Mouse (Mus musculus) myocyte (in vitro differentiated cells): ENCODE measurements around the gene Spp1. TPM values are rescaled to one million over a fixed set of nuclear protein-coding genes. Genes with fewer than 3 reads are reported as not detected.

Source experiments
- H3K27me3 ChIP-seq: one replicate; pipeline ENCODE4 v1.6.1; 2011; ENCODE audit not compliant: control insufficient read depth, insufficient read depth, insufficient read length
- H3K36me3 ChIP-seq: one replicate; pipeline ENCODE4 v1.6.1; 2011; ENCODE audit not compliant: control insufficient read depth, insufficient read depth
- H3K4me2 ChIP-seq: one replicate; pipeline ENCODE4 v1.6.1; 2011; ENCODE audit warnings: low read depth, control low read depth
- H3K4me3 ChIP-seq: one replicate; pipeline ENCODE4 v1.5.1; 2011; ENCODE audit warnings: mild to moderate bottlenecking, control low read depth, moderate library complexity
- H3K79me2 ChIP-seq: one replicate; pipeline ENCODE4 v1.6.1; 2011; ENCODE audit not compliant: control insufficient read depth, insufficient read depth
- H3ac ChIP-seq: one replicate; pipeline ENCODE4 v1.6.1; 2011; ENCODE audit not compliant: control insufficient read depth, insufficient read length
- CEBPB ChIP-seq: IDR thresholded peaks from 2 replicates; pipeline ENCODE4 v1.6.1; 2011; ENCODE audit warnings: mild to moderate bottlenecking, moderate library complexity; ENCODE audit not compliant: poor library complexity, insufficient read depth, severe bottlenecking
- E2F4 ChIP-seq: IDR thresholded peaks from one replicate; pipeline ENCODE4 v1.6.1; 2011; ENCODE audit warnings: mild to moderate bottlenecking, control low read depth, moderate library complexity; ENCODE audit not compliant: insufficient read depth
- MAX ChIP-seq: IDR thresholded peaks from one replicate; pipeline ENCODE4 v1.6.1; 2011; ENCODE audit warnings: low read depth, mild to moderate bottlenecking, control low read depth
- MYOD1 ChIP-seq, 3 experiments: IDR thresholded peaks; one replicate each; pipeline ENCODE4 v1.6.1; 2011; ENCODE audit warnings: control low read depth in 2 of 3, low read depth in 2 of 3, mild to moderate bottlenecking in 2 of 3, moderate library complexity in 1 of 3; ENCODE audit not compliant: insufficient read length in 2 of 3, control insufficient read depth in 1 of 3
- MYOG ChIP-seq, 3 experiments: IDR thresholded peaks; one replicate each; pipeline ENCODE4 v1.6.1; 2011; ENCODE audit warnings: control low read depth in 2 of 3, low read depth in 2 of 3, mild to moderate bottlenecking in 2 of 3; ENCODE audit not compliant: insufficient read length in 2 of 3, control insufficient read depth in 1 of 3, insufficient read depth in 1 of 3
- POLR2A ChIP-seq: IDR thresholded peaks from one replicate; pipeline ENCODE4 v1.6.1; 2011; ENCODE audit warnings: low read depth, mild to moderate bottlenecking, control low read depth, moderate library complexity; ENCODE audit not compliant: insufficient read length
- POLR2AphosphoS2 ChIP-seq: IDR thresholded peaks from one replicate; pipeline ENCODE4 v1.6.1; 2011; ENCODE audit warnings: low read depth, control low read depth; ENCODE audit not compliant: insufficient read length
- REST ChIP-seq: IDR thresholded peaks from one replicate; pipeline ENCODE4 v1.6.1; 2011; ENCODE audit warnings: mild to moderate bottlenecking, control low read depth, moderate library complexity; ENCODE audit not compliant: insufficient read depth, insufficient read length
- SRF ChIP-seq: IDR thresholded peaks from one replicate; pipeline ENCODE4 v1.6.1; 2011; ENCODE audit warnings: low read depth; ENCODE audit not compliant: control insufficient read depth, insufficient read length
- TCF12 ChIP-seq: IDR thresholded peaks from one replicate; pipeline ENCODE4 v1.6.1; 2011; ENCODE audit warnings: mild to moderate bottlenecking, control low read depth; ENCODE audit not compliant: poor library complexity, insufficient read depth, severe bottlenecking
- TCF3 ChIP-seq: IDR thresholded peaks from one replicate; pipeline ENCODE4 v1.6.1; 2011; ENCODE audit warnings: low read depth, control low read depth; ENCODE audit not compliant: insufficient read length
- USF1 ChIP-seq: IDR thresholded peaks from one replicate; pipeline ENCODE4 v1.6.1; 2011; ENCODE audit warnings: low read depth, mild to moderate bottlenecking, control low read depth, moderate library complexity
- polyA plus RNA-seq: library from polyadenylated mRNA; unstranded; fragments of >200 nt; fragmentation: generic; extraction: Trizol; gene quantifications from one replicate; pipeline ENCODE4 v1.2.1, GENCODE M21; 2012; ENCODE audit warnings: missing spikeins

The Spp1 gene
- polyA plus RNA-seq, 1 experiment: 634 TPM

GRCm38 (mm10) chr5:104396286-104396685 is 38.6 kb upstream of the Spp1 start:
- TF ChIP-seq CEBPB (peak; percentile 39; the same call in 1 of the 2 replicates), MYOD1 (IDR thresholded peaks at IDR 0.05; ENCODE audit: control insufficient read depth in 1 of 3, insufficient read length in 2 of 3, low read depth in 2 of 3) (no peak)
- peak overlapping the region; percentile 12 for H3K4me2 ChIP-seq

GRCm38 (mm10) chr5:104398001-104398400 is 36.9 kb upstream of the Spp1 start:
- H3K4me2 ChIP-seq: no peak overlapping the region
- H3K4me3 ChIP-seq: no peak overlapping the region
- H3K27me3 ChIP-seq: no peaks in the 10 kb centered on the region
- no peaks in the 10 kb centered on the region for H3K36me3 ChIP-seq
- no peaks in the 10 kb centered on the region for H3K79me2 ChIP-seq
- no peak overlapping the region for H3ac ChIP-seq
- TF ChIP-seq POLR2A: no peak
- TF ChIP-seq MYOG (IDR thresholded peaks at IDR 0.05; ENCODE audit: control insufficient read depth in 1 of 3, insufficient read depth in 1 of 3, insufficient read length in 2 of 3, low read depth in 2 of 3): no peak
- no peak for TF ChIP-seq TCF12
- no peak for TF ChIP-seq CEBPB

More at GRCm38 (mm10) chr5:104396286-104396685, 38.6 kb upstream of the Spp1 start:
- Histone ChIP-seq H3K4me3 (no peak overlapping the region), H3K36me3 (no peaks in the 10 kb centered on the region), H3K79me2 (no peaks in the 10 kb centered on the region), H3K27me3 (no peaks in the 10 kb centered on the region), H3ac (no peak overlapping the region)

- H3K4me3 ChIP-seq: no peak overlapping the region
- no peaks in the 10 kb centered on the region for H3K79me2 ChIP-seq
- no peak overlapping the region for H3ac ChIP-seq
- peak overlapping the region; percentile 50 for H3K4me2 ChIP-seq
- TF ChIP-seq MYOG (IDR thresholded peaks at IDR 0.05; ENCODE audit: control insufficient read depth in 1 of 3, insufficient read depth in 1 of 3, insufficient read length in 2 of 3, low read depth in 2 of 3): no peak
- TF ChIP-seq CEBPB: no peak
- no peak for TF ChIP-seq POLR2A
- no peak for TF ChIP-seq SRF
- no peak for TF ChIP-seq REST
- TF ChIP-seq TCF3: no peak
- TF ChIP-seq E2F4: no peak
- TF ChIP-seq TCF12: no peak
- no peak for TF ChIP-seq MYOD1 (IDR thresholded peaks at IDR 0.05; ENCODE audit: control insufficient read depth in 1 of 3, insufficient read length in 2 of 3, low read depth in 2 of 3)
- TF ChIP-seq MAX: no peak
- TF ChIP-seq POLR2AphosphoS2: no peak
- TF ChIP-seq USF1: no peak
- no peaks in the 10 kb centered on the region for H3K27me3 ChIP-seq
- H3K36me3 ChIP-seq: no peaks in the 10 kb centered on the region
Measured at GRCm38 (mm10) chr5:104399291-104399950, 35.5 kb upstream of the Spp1 start.

GRCm38 (mm10) chr5:104399970-104400369 is 34.9 kb upstream of the Spp1 start:
- Histone ChIP-seq H3ac (no peak overlapping the region), H3K36me3 (no peaks in the 10 kb centered on the region), H3K79me2 (no peaks in the 10 kb centered on the region), H3K4me2 (peak overlapping the region; percentile 50), H3K4me3 (no peak overlapping the region), H3K27me3 (no peaks in the 10 kb centered on the region)
- TF ChIP-seq CEBPB: no peak
- TF ChIP-seq MAX: no peak
- no peak for TF ChIP-seq MYOD1 (IDR thresholded peaks at IDR 0.05; ENCODE audit: control insufficient read depth in 1 of 3, insufficient read length in 2 of 3, low read depth in 2 of 3)
- TF ChIP-seq POLR2AphosphoS2: no peak
- TF ChIP-seq REST: no peak

GRCm38 (mm10) chr5:104402651-104403050 is 32.3 kb upstream of the Spp1 start:
- Histone ChIP-seq H3K27me3 (no peaks in the 10 kb centered on the region), H3K4me3 (no peak overlapping the region), H3ac (no peak overlapping the region), H3K79me2 (no peaks in the 10 kb centered on the region), H3K36me3 (no peaks in the 10 kb centered on the region), H3K4me2 (no peak overlapping the region)
- no peak for TF ChIP-seq E2F4
- no peak for TF ChIP-seq SRF
- no peak for TF ChIP-seq POLR2AphosphoS2
- no peak for TF ChIP-seq REST
- no peak for TF ChIP-seq TCF3
- TF ChIP-seq USF1: no peak
- no peak for TF ChIP-seq MYOD1 (IDR thresholded peaks at IDR 0.05; ENCODE audit: control insufficient read depth in 1 of 3, insufficient read length in 2 of 3, low read depth in 2 of 3)
- TF ChIP-seq TCF12: no peak
- no peak for TF ChIP-seq MYOG (IDR thresholded peaks at IDR 0.05; ENCODE audit: control insufficient read depth in 1 of 3, insufficient read depth in 1 of 3, insufficient read length in 2 of 3, low read depth in 2 of 3)
- no peak for TF ChIP-seq POLR2A
- TF ChIP-seq CEBPB: no peak
- no peak for TF ChIP-seq MAX
